9 mouse cellular contexts compared by ENCODE assay signal in the genomic region with DNA sequence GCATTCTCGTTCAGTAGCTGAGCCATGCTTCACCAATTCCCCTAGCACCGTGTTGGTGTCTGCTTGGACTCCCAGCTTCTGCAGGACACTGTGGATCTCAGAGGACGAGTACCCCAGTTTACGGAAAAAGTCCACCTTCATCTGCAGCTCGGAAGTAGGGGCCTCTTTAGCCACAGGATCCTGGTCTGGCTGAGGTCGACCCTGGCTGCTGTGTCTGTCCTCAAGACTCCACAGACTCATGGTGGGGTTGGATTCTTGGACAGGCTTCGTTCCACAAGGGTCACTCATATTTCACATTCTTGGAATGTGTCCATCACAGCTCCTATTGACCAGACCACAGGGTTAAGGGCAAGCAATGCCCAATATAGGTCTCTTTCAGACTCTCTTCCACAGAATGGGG. TPM values are rescaled to one million over a fixed set of nuclear protein-coding genes. Genes with fewer than 3 reads are reported as not detected.
DNase-seq lines count a peak whose midpoint lies in the region; ATAC-seq and TF ChIP-seq lines count a peak whose summit lies in the region.
"Had no signal": no experiment of that assay in that cellular context is flagged by ENCODE, and none has a peak within 500 bp of the region (broad histone marks: within the 10 kb centered on the region; RNA-seq: fewer than 3 reads in every experiment).

No protein-coding gene starts in this region.

- no peak overlapping the region for H3K27ac ChIP-seq in heart, embryonic 14.5 days (replicated peaks in 1 of 2; ENCODE audit: control insufficient read depth in 1 of 2, insufficient read depth in 1 of 2, low read depth in 2 of 2, low read length in 2 of 2)
- 0 out of 2 replicates have a peak overlapping the region, but pooled peaks have one; percentile 78 for H3K27ac ChIP-seq in heart, postnatal 0 days (ENCODE audit: low read depth)
- peak overlapping the region; percentile 88 for H3K27ac ChIP-seq in macrophage

- peak overlapping the region; percentile 86 to 87 for H3K4me3 ChIP-seq in heart, embryonic 14.5 days (ENCODE audit: control insufficient read depth in 1 of 2, insufficient read depth in 1 of 2, low read depth in 1 of 2, low read length in 2 of 2)
- peak overlapping the region; percentile 77 for H3K4me3 ChIP-seq in G1E (ENCODE audit: low read depth, low read length)
- peak overlapping the region; percentile 96 for H3K4me3 ChIP-seq in heart, postnatal 0 days (ENCODE audit: low read depth, low read length)
- H3K4me3 ChIP-seq in macrophage (ENCODE audit: inconsistent target) = peak overlapping the region; percentile 68

- peaks cover 58% of the 10 kb centered on the region for H3K79me2 ChIP-seq in macrophage (ENCODE audit: inconsistent target)

- 66% methylated on average over 7 of the region's 7 CpGs for WGBS in heart, embryonic 14.5 days
- WGBS in heart, postnatal 0 days = 69% methylated on average over 7 of the region's 7 CpGs
- 49% methylated on average over 7 of the region's 7 CpGs for WGBS in macrophage (ENCODE audit: missing documents)

- TF ChIP-seq CTCF in G1E (IDR thresholded peaks at IDR 0.05; ENCODE audit: low read depth, low read length) = no peak
- TF ChIP-seq CTCF in heart, postnatal 0 days (IDR thresholded peaks at IDR 0.05; ENCODE audit: low read depth) = no peak

- ATAC-seq in heart, embryonic 14.5 days (ENCODE audit: insufficient number of reproducible peaks, insufficient read depth, low FRiP score, low read depth) = no peak
- ATAC-seq in G1E (ENCODE audit: extremely low read depth, insufficient number of reproducible peaks, low FRiP score, poor library complexity, severe bottlenecking) = no peak
- ATAC-seq in heart, postnatal 0 days (ENCODE audit: insufficient read depth, low read depth) = no peak

- peaks cover 30 to 39% of the 10 kb centered on the region in 2 experiments for H3K4me1 ChIP-seq in heart, embryonic 14.5 days (ENCODE audit: control insufficient read depth in 2 of 2, insufficient read depth in 2 of 2, low read length in 2 of 2)
- peaks cover 56% of the 10 kb centered on the region for H3K4me1 ChIP-seq in G1E (ENCODE audit: insufficient read depth, low read depth, low read length)
- H3K4me1 ChIP-seq in heart, postnatal 0 days (ENCODE audit: control insufficient read depth, insufficient read depth) = peaks cover 47% of the 10 kb centered on the region

- H3K36me3 ChIP-seq in heart, embryonic 14.5 days (ENCODE audit: control insufficient read depth, insufficient read depth, low read length) = peaks cover 3% of the 10 kb centered on the region; the same call in 1 of the 2 replicates
- H3K36me3 ChIP-seq in G1E (replicated peaks) (peaks cover 39% of the 10 kb centered on the region), macrophage (ENCODE audit: inconsistent target) (peaks cover 3% of the 10 kb centered on the region; the same call in 1 of the 2 replicates)
- no peaks in the 10 kb centered on the region for H3K36me3 ChIP-seq in heart, postnatal 0 days (replicated peaks; ENCODE audit: control insufficient read depth, insufficient read depth, low read length)

- DNase-seq in heart, postnatal 25 days (ENCODE audit: low spot score) = no peak
- no peak for DNase-seq in G1E (ENCODE audit: low spot score)
- DNase-seq in heart, postnatal 0 days (ENCODE audit: low spot score) = no peak
- DNase-seq in cerebellum, adult 11-12 months = no peak
- DNase-seq in cerebellum, adult 8-10 months = no peak
- no peak for DNase-seq in layer of hippocampus, adult 8-10 months (ENCODE audit: low spot score in 2 of 2)

- H3K4me2 ChIP-seq in heart, embryonic 14.5 days (ENCODE audit: low read length) = peak overlapping the region; percentile 98
- peak overlapping the region; percentile 100 for H3K4me2 ChIP-seq in heart, postnatal 0 days (ENCODE audit: low read depth, low read length)

- intact Hi-C loops in heart, postnatal 25 days (cut with DNase I) = no loop called here

- no peaks in the 10 kb centered on the region for H3K9me3 ChIP-seq in heart, embryonic 14.5 days (ENCODE audit: control insufficient read depth, low read length)
- no peaks in the 10 kb centered on the region for H3K9me3 ChIP-seq in G1E (replicated peaks)
- no peaks in the 10 kb centered on the region for H3K9me3 ChIP-seq in heart, postnatal 0 days (replicated peaks; ENCODE audit: control insufficient read depth, low read length)

- H3K27me3 ChIP-seq in heart, embryonic 14.5 days (ENCODE audit: control insufficient read depth, insufficient read depth, low read length) = no peaks in the 10 kb centered on the region
- peaks cover 7% of the 10 kb centered on the region for H3K27me3 ChIP-seq in G1E (ENCODE audit: insufficient read depth, low read length)
- no peaks in the 10 kb centered on the region for H3K27me3 ChIP-seq in heart, postnatal 0 days (ENCODE audit: control insufficient read depth, insufficient read depth, low read length)
- H3K27me3 ChIP-seq: Patski had no signal

- no peak for TF ChIP-seq EP300 in heart, postnatal 0 days (IDR thresholded peaks at IDR 0.05; ENCODE audit: low read depth)

- H3K9ac ChIP-seq in heart, embryonic 14.5 days (ENCODE audit: low read length) = no peak overlapping the region
- H3K9ac ChIP-seq in heart, postnatal 0 days (replicated peaks; ENCODE audit: low read depth, low read length) = peak overlapping the region; percentile 73

RNA-seq across cellular contexts. Expression of a gene that starts 0.9 kb away (rescaled TPM):
- polyA plus RNA-seq in heart, embryonic 14.5 days (2014; fragmentation: Nextera tagmentation; extraction: Ambion mirVana) = 1.1 and 1.3 TPM in 2 replicates
- 1 to 10 TPM; 3.5 to 4.1 TPM for total RNA-seq in heart, postnatal 25 days (2021)
- 2.4 and 3.8 TPM in 2 replicates for total RNA-seq in G1E (2014; fragmentation: Nextera tagmentation)
- total RNA-seq in G1E (2017) = 1.0 and 1.6 TPM in 2 replicates
- 1.1 and 1.2 TPM in 2 replicates for polyA plus RNA-seq in G1E (2012)
- total RNA-seq in heart, postnatal 0 days (2014; rRNA removed; ENCODE audit: low replicate concordance) = 0.57 and 1.0 TPM in 2 replicates
- 0.59 and 0.65 TPM in 2 replicates for polyA plus RNA-seq in heart, postnatal 0 days (2015; fragmentation: Nextera tagmentation; extraction: Ambion mirVana)
- total RNA-seq in macrophage (2018; cell fraction: chromatin; rRNA removed) = 100 to 1,000 TPM in 20 of 26 experiments, 10 to 100 TPM in 6; 57.3 to 229 (median 148) TPM
- total RNA-seq in macrophage (2018; cell fraction: cytosol; rRNA removed) = 100 to 1,000 TPM in 8 of 26 experiments, 10 to 100 TPM in 18; 12.0 to 167 (median 56.6) TPM
- total RNA-seq in macrophage (2018; cell fraction: nucleus; rRNA removed) = 100 to 1,000 TPM in 18 of 26 experiments, 10 to 100 TPM in 8; 39.0 to 219 (median 148) TPM
- polyA plus RNA-seq in macrophage (2018) = 6.2 to 14.2 TPM (median 8.5 TPM) in 3 replicates
- 1 to 10 TPM in 3 of 4 experiments, under 1 TPM in 1; 0.67 to 2.6 (median 1.5) TPM for total RNA-seq in layer of hippocampus, adult 8-10 months (2022)

RNA-seq across cellular contexts. Expression of a gene that starts 41.8 kb away (rescaled TPM):
- 43.8 and 46.0 TPM in 2 replicates for polyA plus RNA-seq in heart, embryonic 14.5 days (2014; fragmentation: Nextera tagmentation; extraction: Ambion mirVana)
- total RNA-seq in heart, postnatal 25 days (2021) = 10 to 100 TPM; 21.1 to 22.0 TPM
- total RNA-seq in G1E (2014; fragmentation: Nextera tagmentation) (50.7 and 54.2 TPM in 2 replicates), G1E (2017) (31.8 and 43.4 TPM in 2 replicates)
- polyA plus RNA-seq in G1E (2012) (75.0 and 79.4 TPM in 2 replicates), macrophage (2018) (18.5 to 49.2 TPM (median 35.8 TPM) in 3 replicates)
- 11.0 and 28.9 TPM in 2 replicates for total RNA-seq in heart, postnatal 0 days (2014; rRNA removed; ENCODE audit: low replicate concordance)
- polyA plus RNA-seq in heart, postnatal 0 days (2015; fragmentation: Nextera tagmentation; extraction: Ambion mirVana) = 28.9 and 33.2 TPM in 2 replicates
- 10 to 100 TPM; 11.9 to 63.3 (median 32.7) TPM for total RNA-seq in macrophage (2018; cell fraction: chromatin; rRNA removed)
- total RNA-seq in macrophage (2018; cell fraction: cytosol; rRNA removed) = 10 to 100 TPM; 17.9 to 37.9 (median 23.7) TPM
- total RNA-seq in macrophage (2018; cell fraction: nucleus; rRNA removed) = 10 to 100 TPM in 25 of 26 experiments, 1 to 10 TPM in 1; 9.1 to 45.3 (median 21.4) TPM
- total RNA-seq in layer of hippocampus, adult 8-10 months (2022) = 100 to 1,000 TPM; 103 to 122 (median 110) TPM

Comparison
In these comparisons a context has a peak if more than half of its experiments do, and no peak if none do; other contexts are left out.
1. H3K27ac ChIP-seq: peak in heart, postnatal 0 days (single experiment) and macrophage (single experiment); none in heart, embryonic 14.5 days (0 of 2).
2. Peak in every context shown above with its lines, with median percentiles within 50 percentile points of each other: H3K4me3 ChIP-seq.